Mouse (Mus musculus) heart, postnatal 0 days (tissue): ENCODE data around the gene Pdhb. TPM values are rescaled to one million over a fixed set of nuclear protein-coding genes. Genes with fewer than 3 reads are reported as not detected.

Experiments
- ATAC-seq: fragments of 200-750 bp; cut with Nextera tagmentation; 2 replicates; pipeline ENCODE4 v1.8.0; 2017; ENCODE audit warnings: low read depth, moderate number of reproducible peaks, moderate library complexity; ENCODE audit not compliant: insufficient read depth
- DNase-seq: peaks from one replicate; pipeline ENCODE4 v3.0.0-alpha.2; 2016; ENCODE audit warnings: low spot score
- H3K27ac ChIP-seq: fragments of 300-500 bp; sonication (generic); 2 replicates; pipeline ENCODE4 v1.5.1; 2014; ENCODE audit warnings: low read depth, mild to moderate bottlenecking
- H3K27me3 ChIP-seq: fragments of 300-500 bp; sonication (generic); 2 replicates; pipeline ENCODE4 v1.6.1; 2014; ENCODE audit warnings: low read length, mixed read lengths; ENCODE audit not compliant: control insufficient read depth, insufficient read depth
- H3K36me3 ChIP-seq: fragments of 300-500 bp; sonication (generic); replicated peaks from 2 replicates; pipeline ENCODE4 v1.6.1; 2014; ENCODE audit warnings: low read length, mixed read lengths; ENCODE audit not compliant: control insufficient read depth, insufficient read depth
- H3K4me1 ChIP-seq: fragments of 300-500 bp; sonication (generic); 2 replicates; pipeline ENCODE4 v1.6.1; 2014; ENCODE audit warnings: antibody characterized with exemption; ENCODE audit not compliant: control insufficient read depth, insufficient read depth
- H3K4me2 ChIP-seq: fragments of 300-500 bp; sonication (generic); 2 replicates; pipeline ENCODE4 v1.6.1; 2014; ENCODE audit warnings: low read depth, mild to moderate bottlenecking, low read length, moderate library complexity
- H3K4me3 ChIP-seq: fragments of 300-500 bp; sonication (generic); 2 replicates; pipeline ENCODE4 v1.5.1; 2014; ENCODE audit warnings: low read depth, low read length
- H3K9ac ChIP-seq: fragments of 300-500 bp; sonication (generic); replicated peaks from 2 replicates; pipeline ENCODE4 v1.6.1; 2014; ENCODE audit warnings: low read depth, low read length, mixed read lengths
- H3K9me3 ChIP-seq: fragments of 300-500 bp; sonication (generic); replicated peaks from 2 replicates; pipeline ENCODE4 v1.6.1; 2016; ENCODE audit warnings: low read length; ENCODE audit not compliant: control insufficient read depth
- CTCF ChIP-seq: IDR thresholded peaks from 2 replicates; pipeline ENCODE4 v1.5.1; 2016; ENCODE audit warnings: antibody characterized with exemption, control low read depth, low read depth
- EP300 ChIP-seq: IDR thresholded peaks from 2 replicates; pipeline ENCODE4 v1.6.1; 2016; ENCODE audit warnings: antibody characterized with exemption, low read depth
- WGBS: fragments of 180-500 bp; shearing (Covaris S2); extraction: QIAGEN DNeasy Blood & Tissue Kit; methylation state at CpG from one replicate; pipeline ENCODE4 v1.1.7; 2014; 5-methylcytosine and 5-hydroxymethylcytosine counted together
- polyA plus RNA-seq: library from polyadenylated mRNA; unstranded; fragments of >200 nt; fragmentation: Nextera tagmentation; extraction: Ambion mirVana; gene quantifications from 2 replicates; pipeline ENCODE4 v1.2.1, GENCODE M21; 2015
- total RNA-seq: library from RNA; depleted of rRNA; stranded (reverse); fragments of >200 nt; gene quantifications from 2 replicates; pipeline ENCODE4 v1.2.3, GENCODE M21; 2014; ENCODE audit warnings: low replicate concordance

The Pdhb gene
- total and polyA plus RNA-seq, 2 experiments from 2014 or later = 535 to 1,048 TPM

- 47% methylated on average over 10 of the region's 10 CpGs for WGBS
- Histone ChIP-seq H3K4me2 (no peak overlapping the region), H3K27ac (no peak overlapping the region), H3K4me3 (no peak overlapping the region), H3K27me3 (no peaks in the 10 kb centered on the region), H3K4me1 (peaks cover 14% of the 10 kb centered on the region), H3K9me3 (no peaks in the 10 kb centered on the region), H3K9ac (no peak overlapping the region), H3K36me3 (peaks cover 31% of the 10 kb centered on the region)
- TF ChIP-seq CTCF = no peak
- no peak for TF ChIP-seq EP300
- DNase-seq (no peak), ATAC-seq (no peak)
Measured at GRCm38 (mm10) chr14:8218730-8219380, 46.0 kb upstream of the Pdhb start.

- Histone ChIP-seq H3K27ac (no peak overlapping the region), H3K4me3 (no peak overlapping the region), H3K9me3 (no peaks in the 10 kb centered on the region), H3K4me2 (no peak overlapping the region), H3K9ac (no peak overlapping the region), H3K36me3 (peaks cover 24% of the 10 kb centered on the region), H3K4me1 (peaks cover 14% of the 10 kb centered on the region), H3K27me3 (no peaks in the 10 kb centered on the region)
- DNase-seq = no peak
- no peak for TF ChIP-seq EP300
- TF ChIP-seq CTCF = no peak
- no peak for ATAC-seq
- 70% methylated on average over 7 of the region's 7 CpGs for WGBS
Measured at GRCm38 (mm10) chr14:8218238-8218637, 45.4 kb upstream of the Pdhb start.

- Histone ChIP-seq H3K36me3 (0 out of 2 replicates have a peak, but pooled peaks cover 4% of the 10 kb centered on the region), H3K27ac (no peak overlapping the region), H3K27me3 (no peaks in the 10 kb centered on the region), H3K9me3 (no peaks in the 10 kb centered on the region), H3K4me3 (no peak overlapping the region), H3K4me2 (0 out of 2 replicates have a peak overlapping the region, but pooled peaks have one; percentile 84), H3K4me1 (peaks cover 14% of the 10 kb centered on the region), H3K9ac (no peak overlapping the region)
- 76% methylated on average over 5 of the region's 5 CpGs for WGBS
- ATAC-seq (no peak), DNase-seq (no peak)
- no peak for TF ChIP-seq EP300
Measured at GRCm38 (mm10) chr14:8216100-8216499, 43.3 kb upstream of the Pdhb start.

- Histone ChIP-seq H3K27ac (no peak overlapping the region), H3K36me3 (no peaks in the 10 kb centered on the region), H3K9ac (peak overlapping the region; percentile 97; the same call in 1 of the 2 replicates), H3K27me3 (no peaks in the 10 kb centered on the region), H3K4me1 (peaks cover 14% of the 10 kb centered on the region), H3K4me3 (peak overlapping the region; percentile 95), H3K9me3 (no peaks in the 10 kb centered on the region), H3K4me2 (peak overlapping the region; percentile 84)
- TF ChIP-seq EP300 = no peak
- TF ChIP-seq CTCF = no peak
- 25% methylated on average over 21 of the region's 21 CpGs for WGBS
- DNase-seq = peak; percentile 18
- no peak for ATAC-seq
Measured at GRCm38 (mm10) chr14:8215208-8215778, 42.5 kb upstream of the Pdhb start.

- Histone ChIP-seq H3K4me3 (peak overlapping the region; percentile 95), H3K4me2 (peak overlapping the region; percentile 84), H3K4me1 (peaks cover 14% of the 10 kb centered on the region), H3K9me3 (no peaks in the 10 kb centered on the region), H3K36me3 (no peaks in the 10 kb centered on the region), H3K27ac (peak overlapping the region; percentile 98), H3K27me3 (no peaks in the 10 kb centered on the region), H3K9ac (peak overlapping the region; percentile 97)
- DNase-seq = peak; percentile 34
- peak; percentile 75 for ATAC-seq
- TF ChIP-seq EP300 = no peak
- no peak for TF ChIP-seq CTCF
- WGBS = 2% methylated on average over 56 of the region's 63 CpGs
Measured at GRCm38 (mm10) chr14:8214299-8215207, 41.7 kb upstream of the Pdhb start.
